Mouse (Mus musculus) monocyte, adult 59 days (primary cell): ENCODE data around the gene Slc5a10. TPM values are rescaled to one million over a fixed set of nuclear protein-coding genes. Genes with fewer than 3 reads are reported as not detected.

Source experiments
- total RNA-seq, 2 experiments: library from RNA; stranded (reverse); gene quantifications; one replicate each; pipeline ENCODE4 v1.2.4; 2023

Gene Slc5a10
- total RNA-seq: not detected

DNA sequence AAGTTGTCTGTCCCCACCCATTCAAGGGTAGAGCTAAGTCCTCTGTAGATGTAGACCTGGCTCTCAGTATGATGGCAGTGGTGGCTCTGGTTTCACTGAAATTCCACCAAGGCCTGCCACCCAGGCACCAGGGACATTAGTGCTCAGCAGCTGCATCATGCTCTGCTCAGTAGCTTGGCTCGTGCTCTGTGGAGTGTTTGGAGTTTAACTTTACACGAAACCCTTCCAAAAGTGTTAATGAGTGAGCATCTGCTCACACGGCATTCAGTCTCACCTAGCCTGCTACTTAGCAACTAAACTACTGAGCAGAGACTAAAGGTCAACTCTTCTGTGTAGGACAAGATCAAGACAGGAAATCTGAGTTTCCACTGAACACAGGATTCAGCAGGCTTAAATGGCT is at the start of gene Slc5a10:
Gene Slc5a10 (minus strand): TSS at position 191 of the 400 bp plus-strand sequence.

DNA sequence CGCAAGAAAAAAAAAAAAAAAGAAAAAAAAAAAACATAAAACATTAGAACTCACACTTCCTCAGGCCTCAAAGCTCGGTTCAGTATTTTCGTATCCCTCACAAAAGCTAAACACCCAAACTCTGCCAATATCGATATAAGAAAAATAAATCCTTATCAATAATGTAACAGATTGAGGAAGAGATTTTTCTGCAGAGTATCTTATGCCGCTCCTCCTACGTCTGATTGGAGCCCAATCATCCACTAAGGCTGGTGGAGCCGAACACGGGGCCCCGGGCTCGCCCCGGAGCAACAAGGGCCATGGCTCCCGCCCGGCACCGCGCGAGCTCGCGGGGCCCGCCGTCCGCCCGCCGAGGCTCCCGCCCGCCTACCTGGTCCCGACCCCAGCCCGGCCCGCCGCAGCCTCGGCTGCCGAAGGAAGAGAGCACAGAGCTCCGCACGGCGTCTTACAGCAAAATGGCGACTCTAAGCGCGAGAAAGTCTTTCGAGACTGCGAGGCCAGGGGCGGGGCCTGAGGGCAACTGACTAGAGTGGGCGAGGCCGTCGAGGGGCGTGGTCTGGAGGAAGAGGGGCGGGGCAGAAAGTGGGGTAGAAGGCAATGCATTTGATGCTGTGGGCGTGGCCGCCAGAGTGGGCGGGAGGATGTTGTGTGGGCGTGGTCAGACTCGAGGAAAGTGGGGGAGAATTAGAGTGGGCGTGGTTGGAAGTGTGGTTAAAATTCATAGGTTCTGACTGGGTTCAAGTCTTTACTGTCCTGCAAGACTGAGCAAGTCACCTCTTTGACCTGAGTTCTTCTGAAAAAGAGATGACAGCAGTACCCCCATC is 41.2 kb upstream of the Slc5a10 start, which contains the start of gene Prpsap2:
Gene Prpsap2 (minus strand): TSS at position 505 of the 824 bp plus-strand sequence.

DNA sequence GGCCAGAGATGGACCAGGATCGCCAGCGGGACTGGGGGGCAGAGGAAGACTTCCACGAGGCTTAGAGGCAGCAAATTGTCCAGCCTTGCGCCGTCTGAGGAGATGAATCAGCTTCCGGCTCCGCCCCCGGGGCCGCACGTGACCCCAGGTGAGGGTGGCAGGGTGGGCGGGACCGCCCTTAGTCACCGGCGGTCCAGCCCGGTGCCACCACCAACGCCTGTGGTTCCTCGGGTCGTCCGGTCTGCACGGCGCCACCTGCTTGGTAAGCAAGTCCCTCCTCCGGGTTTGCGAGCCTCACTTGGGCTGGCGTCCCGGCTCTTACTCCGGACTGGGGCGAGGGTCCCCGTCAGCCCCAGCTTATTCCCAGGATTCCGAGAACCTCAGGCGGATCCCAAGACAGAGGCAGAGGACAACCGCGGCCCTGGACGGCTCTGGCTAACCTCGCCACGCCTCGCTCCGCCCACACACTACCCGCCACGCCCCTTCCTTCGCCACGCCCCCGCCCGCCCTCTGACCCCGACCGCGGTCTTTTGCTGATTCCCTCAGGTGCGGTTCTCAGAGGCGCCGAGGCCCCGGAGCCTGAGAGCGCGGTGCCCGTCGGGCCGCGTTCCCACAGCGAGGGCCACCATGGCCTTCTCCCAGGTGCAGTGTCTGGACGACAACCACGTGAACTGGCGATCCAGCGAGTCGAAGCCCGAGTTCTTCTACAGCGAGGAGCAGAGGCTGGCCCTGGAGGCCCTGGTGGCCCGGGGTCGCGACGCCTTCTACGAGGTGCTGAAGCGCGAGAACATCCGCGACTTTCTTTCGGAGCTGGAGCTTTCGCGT is 36.5 kb downstream of the Slc5a10 start, which contains the start of gene Fam83g:
Gene Fam83g (plus strand): TSS at position 185 of the 825 bp plus-strand sequence.

DNA sequence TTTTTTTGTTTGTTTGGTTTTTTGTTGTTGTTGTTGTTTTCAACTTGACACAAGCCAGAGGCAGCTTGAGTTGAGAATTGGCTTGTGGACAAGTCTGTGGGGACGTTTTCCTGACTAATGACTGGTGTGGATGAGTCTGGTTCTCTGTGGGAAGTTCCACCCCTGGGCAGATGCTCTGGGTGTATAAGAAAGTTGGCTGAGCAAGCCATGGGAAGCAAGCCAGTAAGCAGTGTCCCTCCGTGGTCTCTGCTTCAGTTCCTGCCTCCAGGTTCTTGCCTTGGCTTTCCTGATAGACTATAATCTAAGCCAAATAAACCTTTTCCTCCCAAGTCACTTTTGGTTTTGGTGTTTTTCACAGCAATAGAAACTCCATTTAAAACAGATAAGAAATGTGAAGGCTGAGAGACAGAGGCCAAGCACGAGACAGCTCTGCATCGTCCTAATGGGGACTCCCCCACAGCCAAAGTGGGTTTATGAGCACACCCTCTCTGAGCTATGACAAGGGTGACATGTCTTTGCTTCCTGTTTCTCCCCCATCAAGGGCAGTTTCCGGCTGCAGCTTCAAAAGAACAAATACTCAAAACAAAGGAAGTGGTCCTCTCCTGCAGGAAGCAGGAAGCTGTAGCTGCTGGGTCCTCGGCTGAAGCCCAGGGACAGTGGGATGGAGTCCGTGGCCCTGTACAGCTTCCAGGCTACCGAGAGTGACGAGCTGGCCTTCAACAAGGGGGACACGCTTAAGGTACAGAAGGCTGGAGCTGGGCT is 67.8 kb downstream of the Slc5a10 start, which contains the start of gene Grap:
Gene Grap (plus strand): TSS at position 580 of the 762 bp plus-strand sequence.

Other genes starting within 250 kb of the Slc5a10 start
- not detected for gene Mfap4, start 235.4 kb downstream of the Slc5a10 start, total RNA-seq
- gene Mapk7, start 226.4 kb downstream of the Slc5a10 start, total RNA-seq: 10 to 100 TPM; 58.4 to 60.5 TPM
- not detected for gene B9d1, start 215.7 kb downstream of the Slc5a10 start, total RNA-seq
- 1 to 10 TPM; 4.7 to 5.3 TPM for gene Epn2, start 141.1 kb downstream of the Slc5a10 start, total RNA-seq
- 1 to 10 TPM; 2.8 to 4.5 TPM for gene Grap, start 67.6 kb downstream of the Slc5a10 start, total RNA-seq
- gene Fam83g, start 36.7 kb downstream of the Slc5a10 start, total RNA-seq: under 1 TPM in 1 of 2 experiments, not detected in 1; 0.10 TPM
- 10 to 100 TPM; 47.2 to 51.2 TPM for gene Prpsap2, start 41.3 kb upstream of the Slc5a10 start, total RNA-seq
- 10 to 100 TPM; 34.8 to 35.5 TPM for gene Ulk2, start 134.2 kb upstream of the Slc5a10 start, total RNA-seq
- gene Akap10, start 209.4 kb upstream of the Slc5a10 start, total RNA-seq: 10 to 100 TPM; 59.9 to 79.8 TPM
- gene Specc1, start 235.9 kb upstream of the Slc5a10 start, total RNA-seq: 10 to 100 TPM; 28.4 to 33.5 TPM